Mouse (Mus musculus): ENCODE measurements around the gene 2510009E07Rik.
"Not testable (repeated sequence)": the region's sequence is repeated elsewhere in the genome, so short reads cannot be mapped to it uniquely, and the experiment has no call there.

The 2510009E07Rik gene

GRCm38 (mm10) chr16:21676791-21677190 lies 17.7 kb downstream of the 2510009E07Rik start:
- DNase-seq (ENCODE audit: low spot score in 2 of 2), result no peak

GRCm38 (mm10) chr16:21673651-21674050 lies 20.8 kb downstream of the 2510009E07Rik start:
- DNase-seq (ENCODE audit: low spot score in 2 of 2), result not testable (repeated sequence)

GRCm38 (mm10) chr16:21673046-21673445 lies 21.4 kb downstream of the 2510009E07Rik start:
- not testable (repeated sequence) for DNase-seq (ENCODE audit: low spot score in 2 of 2)

GRCm38 (mm10) chr16:21671878-21672277 lies 22.6 kb downstream of the 2510009E07Rik start:
- DNase-seq (ENCODE audit: low spot score in 2 of 2), result no peak

GRCm38 (mm10) chr16:21665423-21665986 lies 29.0 kb downstream of the 2510009E07Rik start:
- no peak for DNase-seq (ENCODE audit: low spot score in 2 of 2)

- no peak for DNase-seq (ENCODE audit: low spot score in 2 of 2)
These were observed 29.7 kb downstream of the 2510009E07Rik start for GRCm38 (mm10) chr16:21664633-21665363.

GRCm38 (mm10) chr16:21655961-21656360 lies 38.5 kb downstream of the 2510009E07Rik start:
- DNase-seq (ENCODE audit: low spot score in 2 of 2), result no peak

- no peak for DNase-seq (ENCODE audit: low spot score in 2 of 2)
These were observed 39.2 kb downstream of the 2510009E07Rik start for GRCm38 (mm10) chr16:21655291-21655690.

GRCm38 (mm10) chr16:21654384-21654783 lies 40.1 kb downstream of the 2510009E07Rik start:
- DNase-seq (ENCODE audit: low spot score in 2 of 2), result no peak

- no peak for DNase-seq (ENCODE audit: low spot score in 2 of 2)
These were observed 41.3 kb downstream of the 2510009E07Rik start for GRCm38 (mm10) chr16:21653151-21653550.

GRCm38 (mm10) chr16:21651161-21651560 lies 43.3 kb downstream of the 2510009E07Rik start:
- DNase-seq (ENCODE audit: low spot score in 2 of 2), result no peak

- no peak for DNase-seq (ENCODE audit: low spot score in 2 of 2)
These were observed 44.2 kb downstream of the 2510009E07Rik start for GRCm38 (mm10) chr16:21650289-21650688.

GRCm38 (mm10) chr16:21648800-21649199 lies 45.7 kb downstream of the 2510009E07Rik start:
- no peak for DNase-seq (ENCODE audit: low spot score in 2 of 2)

- DNase-seq (ENCODE audit: low spot score in 2 of 2), result no peak
These were observed 48.0 kb downstream of the 2510009E07Rik start for GRCm38 (mm10) chr16:21646496-21646895.

GRCm38 (mm10) chr16:21645915-21646314 lies 48.5 kb downstream of the 2510009E07Rik start:
- DNase-seq (ENCODE audit: low spot score in 2 of 2), result no peak

- no peak for DNase-seq (ENCODE audit: low spot score in 2 of 2)
These were observed 49.9 kb downstream of the 2510009E07Rik start for GRCm38 (mm10) chr16:21644574-21644973.

- DNase-seq (ENCODE audit: low spot score in 2 of 2), result no peak
These were observed 50.4 kb downstream of the 2510009E07Rik start for GRCm38 (mm10) chr16:21644066-21644561.

- no peak for DNase-seq (ENCODE audit: low spot score in 2 of 2)
These were observed 50.8 kb downstream of the 2510009E07Rik start for GRCm38 (mm10) chr16:21643621-21644041.

- no peak for DNase-seq (ENCODE audit: low spot score in 2 of 2)
These were observed 51.6 kb downstream of the 2510009E07Rik start for GRCm38 (mm10) chr16:21642906-21643305.

GRCm38 (mm10) chr16:21641944-21642343 lies 52.5 kb downstream of the 2510009E07Rik start:
- DNase-seq (ENCODE audit: low spot score in 2 of 2), result no peak

- DNase-seq (ENCODE audit: low spot score in 2 of 2), result no peak
These were observed 53.5 kb downstream of the 2510009E07Rik start for GRCm38 (mm10) chr16:21640766-21641499.

GRCm38 (mm10) chr16:21637201-21637819 lies 57.2 kb downstream of the 2510009E07Rik start:
- DNase-seq (ENCODE audit: low spot score in 2 of 2), result no peak

All from natural killer cell, adult 2 months (primary cell).